Mouse (Mus musculus) C2C12 (cell line): ENCODE data around the gene Dio3. TPM values are rescaled to one million over a fixed set of nuclear protein-coding genes. Genes with fewer than 3 reads are reported as not detected.

Experiments used
- H3K27me3 ChIP-seq: one replicate; pipeline ENCODE4 v1.6.1; 2011; ENCODE audit not compliant: control insufficient read depth, insufficient read depth, insufficient read length
- H3K36me3 ChIP-seq: one replicate; pipeline ENCODE4 v1.6.1; 2011; ENCODE audit not compliant: control insufficient read depth, insufficient read depth
- H3K4me3 ChIP-seq: one replicate; pipeline ENCODE4 v1.5.1; 2011; ENCODE audit warnings: mild to moderate bottlenecking, control low read depth; ENCODE audit not compliant: poor library complexity, insufficient read depth, severe bottlenecking
- H3K79me2 ChIP-seq: one replicate; pipeline ENCODE4 v1.6.1; 2011; ENCODE audit not compliant: control insufficient read depth, insufficient read depth
- H3K79me3 ChIP-seq: one replicate; pipeline ENCODE4 v1.6.1; 2011; ENCODE audit warnings: low read depth, control low read depth
- H3ac ChIP-seq: one replicate; pipeline ENCODE3; 2011; ENCODE audit warnings: low read depth; ENCODE audit not compliant: control insufficient read depth, insufficient read length
- CEBPB ChIP-seq: IDR thresholded peaks from one replicate; pipeline ENCODE4 v1.6.1; 2011; ENCODE audit warnings: low read depth, mild to moderate bottlenecking, control low read depth, moderate library complexity
- CTCF ChIP-seq: IDR thresholded peaks from one replicate; pipeline ENCODE4 v1.5.1; 2011; ENCODE audit not compliant: control insufficient read depth, insufficient read depth, insufficient read length
- FOSL1 ChIP-seq: IDR thresholded peaks from one replicate; pipeline ENCODE4 v1.8.0; 2011; ENCODE audit warnings: mild to moderate bottlenecking, low read length; ENCODE audit not compliant: poor library complexity, insufficient read depth, severe bottlenecking
- MAX ChIP-seq: IDR thresholded peaks from one replicate; pipeline ENCODE4 v1.6.1; 2011; ENCODE audit warnings: mild to moderate bottlenecking, control low read depth
- MYOD1 ChIP-seq: IDR thresholded peaks from one replicate; pipeline ENCODE4 v1.6.1; 2011; ENCODE audit warnings: low read depth; ENCODE audit not compliant: control insufficient read depth, insufficient read length
- MYOG ChIP-seq: IDR thresholded peaks from one replicate; pipeline ENCODE4 v1.6.1; 2011; ENCODE audit not compliant: control insufficient read depth, insufficient read length; ENCODE audit errors: extremely low read depth
- USF1 ChIP-seq: IDR thresholded peaks from one replicate; pipeline ENCODE4 v1.6.1; 2011; ENCODE audit warnings: low read depth, mild to moderate bottlenecking, control low read depth, moderate library complexity
- polyA plus RNA-seq: library from polyadenylated mRNA; unstranded; fragments of >200 nt; fragmentation: generic; extraction: Trizol; gene quantifications from one replicate; pipeline ENCODE4 v1.2.1, GENCODE M21; 2012; ENCODE audit warnings: missing spikeins

Gene Dio3
- polyA plus RNA-seq, 1 experiment, result not detected

DNA sequence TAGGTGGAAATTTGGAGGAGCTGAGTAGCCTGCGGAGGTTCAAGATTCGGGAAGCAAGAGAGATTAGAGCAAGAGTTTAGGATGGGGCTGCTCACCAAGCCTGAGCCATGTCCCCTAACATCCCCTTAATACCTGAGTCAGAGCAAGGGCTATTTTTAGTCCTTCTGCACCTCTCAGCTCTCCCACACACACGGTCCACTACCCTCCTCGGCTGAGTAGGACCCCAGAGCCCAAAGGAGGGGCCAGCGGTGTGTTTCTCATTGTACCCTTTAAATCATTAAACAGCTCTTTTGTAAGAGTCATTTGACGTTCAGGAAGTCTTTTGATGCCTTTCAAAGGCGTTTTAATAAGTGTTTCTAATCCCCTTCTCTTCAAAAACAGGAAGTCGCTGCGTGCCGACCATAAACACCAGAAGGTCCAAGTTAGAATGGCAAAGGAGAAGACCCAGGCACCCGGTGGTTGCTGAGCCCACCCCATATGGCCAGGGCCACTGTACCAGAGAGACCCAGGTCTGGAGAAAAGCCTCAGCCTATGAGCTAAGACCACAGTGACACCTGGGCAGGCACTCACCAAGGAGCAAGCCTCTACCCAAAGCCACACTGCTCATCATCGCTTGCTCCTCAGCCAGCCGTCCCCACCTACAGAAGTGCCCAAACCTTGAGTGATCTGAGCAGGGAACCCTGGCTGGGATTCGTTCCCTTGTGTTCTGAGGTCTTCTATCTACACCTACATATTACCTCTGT lies 22.2 kb upstream of the Dio3 start:
- Histone ChIP-seq H3K27me3 (peaks cover 57% of the 10 kb centered on the region), H3K36me3 (no peaks in the 10 kb centered on the region), H3K79me3 (no peaks in the 10 kb centered on the region), H3K79me2 (no peaks in the 10 kb centered on the region), H3K4me3 (no peak overlapping the region), H3ac (no peak overlapping the region)
- TF ChIP-seq USF1 (no peak), MYOD1 (no peak), FOSL1 (no peak), CEBPB (no peak), MAX (no peak), MYOG (no peak), CTCF (no peak)

DNA sequence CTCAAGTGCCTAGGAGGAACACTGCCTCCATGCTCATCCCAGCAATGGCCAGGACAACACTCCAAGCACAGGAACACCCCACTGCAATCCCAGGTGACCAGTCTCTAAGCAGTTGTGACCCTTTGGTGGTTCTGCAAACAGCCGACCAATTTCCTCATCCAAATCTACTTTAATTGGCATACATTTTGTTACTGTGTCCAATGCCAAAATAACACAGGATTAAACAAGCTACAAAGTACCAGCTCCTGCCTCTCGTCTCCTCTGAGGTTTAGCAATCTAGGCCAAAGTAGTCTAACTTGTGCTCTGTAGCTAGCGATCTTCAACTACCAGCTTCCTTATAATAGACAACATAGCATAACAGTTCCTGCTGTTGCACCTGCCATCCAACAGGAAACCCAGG lies 10.6 kb upstream of the Dio3 start:
- no peaks in the 10 kb centered on the region for H3K36me3 ChIP-seq
- TF ChIP-seq MYOD1 (no peak), USF1 (no peak), MAX (no peak), MYOG (no peak), CTCF (no peak), FOSL1 (no peak), CEBPB (no peak)
- no peaks in the 10 kb centered on the region for H3K79me2 ChIP-seq
- peaks cover 18% of the 10 kb centered on the region for H3K27me3 ChIP-seq
- no peaks in the 10 kb centered on the region for H3K79me3 ChIP-seq
- H3ac ChIP-seq, result no peak overlapping the region
- H3K4me3 ChIP-seq, result no peak overlapping the region

DNA sequence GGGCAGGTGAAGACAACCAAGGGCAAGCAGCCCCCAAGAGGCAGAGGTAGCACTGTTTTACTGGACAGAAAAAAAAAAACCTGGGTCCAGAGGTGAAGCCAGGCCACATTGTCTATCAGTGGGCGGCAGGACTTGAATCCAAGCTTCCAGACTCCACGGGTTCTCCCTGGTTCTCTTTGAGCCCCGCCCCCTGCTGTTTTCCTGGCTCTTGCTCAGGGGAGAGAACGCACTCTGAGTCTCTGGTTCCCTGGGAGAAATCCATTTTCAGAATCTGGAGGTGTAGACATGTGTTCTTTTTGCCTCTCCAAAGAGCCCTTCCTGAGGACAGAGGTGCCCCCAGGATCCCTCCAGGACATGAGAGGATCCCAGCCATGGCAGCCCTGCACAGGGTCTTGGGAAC lies 9.2 kb upstream of the Dio3 start:
- Histone ChIP-seq H3K27me3 (peaks cover 18% of the 10 kb centered on the region), H3K4me3 (no peak overlapping the region)

DNA sequence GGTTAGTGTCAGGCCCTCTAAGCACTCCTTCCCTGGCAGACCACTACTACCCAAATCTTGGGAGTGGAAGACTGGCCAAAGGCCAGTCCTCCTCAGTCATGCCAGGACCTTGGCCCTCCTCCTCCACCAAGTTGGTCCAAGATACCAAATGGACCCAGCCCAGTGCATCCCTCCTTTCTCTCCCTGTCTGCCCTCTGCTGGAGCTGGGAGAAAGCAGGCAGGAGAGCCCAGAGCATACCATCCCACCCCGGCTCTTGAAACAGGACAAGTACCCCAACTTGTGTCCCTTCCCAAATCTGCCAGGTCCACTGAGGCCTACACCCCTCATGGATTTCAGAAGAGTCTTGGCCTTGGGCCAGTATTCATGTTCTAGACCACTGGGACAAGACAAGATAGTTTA lies 2.8 kb upstream of the Dio3 start:
- H3K27me3 ChIP-seq, result peaks cover 10% of the 10 kb centered on the region

More for the DNA sequence above, 9.2 kb upstream of the Dio3 start:
- Histone ChIP-seq H3ac (no peak overlapping the region), H3K36me3 (no peaks in the 10 kb centered on the region), H3K79me3 (no peaks in the 10 kb centered on the region), H3K79me2 (no peaks in the 10 kb centered on the region)
- no peak for TF ChIP-seq MYOD1

DNA sequence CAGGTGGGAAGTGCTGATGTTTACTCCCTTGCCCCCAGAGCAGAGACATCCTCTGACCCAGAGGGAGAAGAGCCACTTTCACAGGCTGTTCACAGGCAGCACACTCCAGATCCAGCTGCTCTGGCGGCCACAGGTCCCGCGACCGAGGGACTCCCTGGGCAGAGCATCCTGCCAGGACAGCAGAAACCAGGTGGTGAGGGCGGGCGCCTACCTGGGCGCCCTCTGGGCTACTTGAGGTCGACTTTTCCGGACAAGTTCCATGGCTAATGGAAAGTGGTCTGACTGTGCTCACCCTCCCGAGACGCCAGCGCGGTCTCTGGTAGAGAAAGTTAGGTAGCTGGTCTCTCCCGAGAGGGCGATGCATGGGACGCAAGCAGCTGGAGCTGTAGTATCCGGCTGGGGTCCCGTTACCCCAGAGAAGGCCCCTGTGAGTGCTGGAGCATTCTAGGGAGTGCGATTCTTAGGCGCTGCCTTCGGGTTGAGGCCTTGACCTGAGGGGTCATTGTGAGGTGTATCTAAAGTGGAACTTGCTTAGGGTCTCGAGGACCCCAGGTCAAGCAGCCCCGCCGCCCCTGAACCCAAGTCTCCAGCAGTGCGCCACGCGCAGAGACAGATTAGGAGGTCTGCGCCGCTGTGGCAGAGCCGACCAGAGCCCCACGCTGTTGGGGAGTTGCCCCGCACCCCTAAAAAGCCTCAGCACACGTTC lies 1.5 kb upstream of the Dio3 start:
- H3K79me2 ChIP-seq, result no peaks in the 10 kb centered on the region
- no peak for TF ChIP-seq MYOD1
- TF ChIP-seq MAX, result no peak
- TF ChIP-seq CTCF, result no peak
- no peak for TF ChIP-seq FOSL1
- no peak for TF ChIP-seq MYOG
- no peak for TF ChIP-seq USF1
- no peak for TF ChIP-seq CEBPB
- H3K79me3 ChIP-seq, result no peaks in the 10 kb centered on the region
- H3K4me3 ChIP-seq, result no peak overlapping the region
- H3ac ChIP-seq, result no peak overlapping the region
- peaks cover 23% of the 10 kb centered on the region for H3K27me3 ChIP-seq
- no peaks in the 10 kb centered on the region for H3K36me3 ChIP-seq

More for the DNA sequence above, 2.8 kb upstream of the Dio3 start:
- no peaks in the 10 kb centered on the region for H3K79me2 ChIP-seq
- H3K79me3 ChIP-seq, result no peaks in the 10 kb centered on the region
- no peak overlapping the region for H3K4me3 ChIP-seq
- no peak for TF ChIP-seq MAX
- no peak for TF ChIP-seq CEBPB
- TF ChIP-seq FOSL1, result no peak
- TF ChIP-seq MYOG, result no peak
- no peak for TF ChIP-seq MYOD1
- no peak for TF ChIP-seq CTCF
- no peak for TF ChIP-seq USF1
- no peaks in the 10 kb centered on the region for H3K36me3 ChIP-seq
- no peak overlapping the region for H3ac ChIP-seq
